Mouse (Mus musculus): ENCODE measurements around the gene P2ry6.

DNA sequence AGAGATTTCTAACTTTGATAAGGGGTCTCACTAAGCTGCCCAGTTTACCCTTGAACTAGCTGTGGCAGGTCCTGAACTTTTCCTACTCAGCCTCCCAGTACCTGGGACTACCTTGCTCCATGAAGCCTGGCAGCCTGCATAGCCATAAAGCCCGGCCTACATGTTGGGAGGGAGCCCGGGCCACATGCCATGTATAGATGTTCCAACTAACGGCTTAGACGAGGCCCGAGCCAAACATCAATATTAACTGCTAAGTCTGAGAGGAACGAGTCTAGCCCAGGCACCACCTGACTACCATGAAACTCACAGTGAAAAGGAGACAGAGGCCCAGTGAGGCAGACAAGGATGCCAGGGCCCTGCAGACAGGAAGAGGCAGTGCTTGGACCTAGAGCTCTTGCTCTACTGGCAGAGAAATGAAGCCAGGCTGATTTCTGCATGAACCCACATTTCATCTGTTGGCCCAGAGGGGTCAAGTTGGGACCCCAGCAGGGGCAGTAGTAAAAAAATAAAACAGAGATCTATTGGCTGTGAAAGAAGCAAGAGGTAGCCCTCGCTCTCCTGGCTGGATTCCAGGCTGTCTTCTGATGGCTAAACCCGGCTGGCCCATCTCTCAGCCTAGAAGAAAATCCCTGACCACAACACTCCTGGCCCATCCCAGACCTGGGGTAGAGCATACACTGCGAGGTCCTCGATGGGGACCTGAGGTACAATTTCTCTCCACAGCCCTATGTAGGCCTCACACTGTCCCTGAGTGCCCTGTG lies 68.2 kb downstream of the P2ry6 start:
- TF ChIP-seq CTCF (IDR thresholded peaks at IDR 0.05; ENCODE audit: control insufficient read depth, insufficient read depth, low read length) (no peak), POLR2A (IDR thresholded peaks at IDR 0.05; ENCODE audit: borderline replicate concordance, control insufficient read depth, low read depth, low read length) (no peak)
